Mouse (Mus musculus) myocyte (in vitro differentiated cells): ENCODE data around the gene Gm16181.

ENCODE experiments used
- CEBPB ChIP-seq: IDR thresholded peaks from 2 replicates; pipeline ENCODE4 v1.6.1; 2011; ENCODE audit warnings: mild to moderate bottlenecking, moderate library complexity; ENCODE audit not compliant: poor library complexity, insufficient read depth, severe bottlenecking
- E2F4 ChIP-seq: IDR thresholded peaks from one replicate; pipeline ENCODE4 v1.6.1; 2011; ENCODE audit warnings: mild to moderate bottlenecking, control low read depth, moderate library complexity; ENCODE audit not compliant: insufficient read depth
- MAX ChIP-seq: IDR thresholded peaks from one replicate; pipeline ENCODE4 v1.6.1; 2011; ENCODE audit warnings: low read depth, mild to moderate bottlenecking, control low read depth
- MYOG ChIP-seq, 3 experiments: IDR thresholded peaks; one replicate each; pipeline ENCODE4 v1.6.1; 2011; ENCODE audit warnings: control low read depth in 2 of 3, low read depth in 2 of 3, mild to moderate bottlenecking in 2 of 3; ENCODE audit not compliant: insufficient read length in 2 of 3, control insufficient read depth in 1 of 3, insufficient read depth in 1 of 3
- POLR2A ChIP-seq: IDR thresholded peaks from one replicate; pipeline ENCODE4 v1.6.1; 2011; ENCODE audit warnings: low read depth, mild to moderate bottlenecking, control low read depth, moderate library complexity; ENCODE audit not compliant: insufficient read length
- POLR2AphosphoS2 ChIP-seq: IDR thresholded peaks from one replicate; pipeline ENCODE4 v1.6.1; 2011; ENCODE audit warnings: low read depth, control low read depth; ENCODE audit not compliant: insufficient read length
- TCF12 ChIP-seq: IDR thresholded peaks from one replicate; pipeline ENCODE4 v1.6.1; 2011; ENCODE audit warnings: mild to moderate bottlenecking, control low read depth; ENCODE audit not compliant: poor library complexity, insufficient read depth, severe bottlenecking
- TCF3 ChIP-seq: IDR thresholded peaks from one replicate; pipeline ENCODE4 v1.6.1; 2011; ENCODE audit warnings: low read depth, control low read depth; ENCODE audit not compliant: insufficient read length
- USF1 ChIP-seq: IDR thresholded peaks from one replicate; pipeline ENCODE4 v1.6.1; 2011; ENCODE audit warnings: low read depth, mild to moderate bottlenecking, control low read depth, moderate library complexity

DNA sequence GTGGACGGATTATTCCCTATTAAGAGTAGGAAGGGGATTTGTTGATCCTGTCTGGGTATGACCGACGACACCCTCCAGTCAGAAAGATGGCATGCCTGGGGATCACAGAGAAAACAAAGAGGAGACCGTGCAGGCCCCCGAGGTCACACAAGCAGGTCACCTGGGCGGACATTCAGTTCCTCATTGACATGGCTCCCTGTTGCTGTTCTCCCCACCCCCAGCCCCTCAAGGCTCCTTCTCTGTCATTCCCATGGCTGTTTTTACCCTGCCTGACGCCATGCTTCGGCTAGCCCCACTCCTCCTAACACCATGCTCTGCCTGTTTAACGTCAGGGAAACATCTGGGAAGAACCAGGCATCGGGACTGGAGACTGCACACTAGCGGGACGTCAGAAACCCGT is 41.0 kb downstream of the Gm16181 start:
- TF ChIP-seq POLR2A (no peak), TCF3 (no peak), TCF12 (no peak), POLR2AphosphoS2 (no peak), CEBPB (no peak), USF1 (no peak), MYOG (IDR thresholded peaks at IDR 0.05; ENCODE audit: control insufficient read depth in 1 of 3, insufficient read depth in 1 of 3, insufficient read length in 2 of 3, low read depth in 2 of 3) (no peak), MAX (no peak), E2F4 (no peak)
